ENCODE assay signal across 8 mouse cellular contexts in the genomic region with DNA sequence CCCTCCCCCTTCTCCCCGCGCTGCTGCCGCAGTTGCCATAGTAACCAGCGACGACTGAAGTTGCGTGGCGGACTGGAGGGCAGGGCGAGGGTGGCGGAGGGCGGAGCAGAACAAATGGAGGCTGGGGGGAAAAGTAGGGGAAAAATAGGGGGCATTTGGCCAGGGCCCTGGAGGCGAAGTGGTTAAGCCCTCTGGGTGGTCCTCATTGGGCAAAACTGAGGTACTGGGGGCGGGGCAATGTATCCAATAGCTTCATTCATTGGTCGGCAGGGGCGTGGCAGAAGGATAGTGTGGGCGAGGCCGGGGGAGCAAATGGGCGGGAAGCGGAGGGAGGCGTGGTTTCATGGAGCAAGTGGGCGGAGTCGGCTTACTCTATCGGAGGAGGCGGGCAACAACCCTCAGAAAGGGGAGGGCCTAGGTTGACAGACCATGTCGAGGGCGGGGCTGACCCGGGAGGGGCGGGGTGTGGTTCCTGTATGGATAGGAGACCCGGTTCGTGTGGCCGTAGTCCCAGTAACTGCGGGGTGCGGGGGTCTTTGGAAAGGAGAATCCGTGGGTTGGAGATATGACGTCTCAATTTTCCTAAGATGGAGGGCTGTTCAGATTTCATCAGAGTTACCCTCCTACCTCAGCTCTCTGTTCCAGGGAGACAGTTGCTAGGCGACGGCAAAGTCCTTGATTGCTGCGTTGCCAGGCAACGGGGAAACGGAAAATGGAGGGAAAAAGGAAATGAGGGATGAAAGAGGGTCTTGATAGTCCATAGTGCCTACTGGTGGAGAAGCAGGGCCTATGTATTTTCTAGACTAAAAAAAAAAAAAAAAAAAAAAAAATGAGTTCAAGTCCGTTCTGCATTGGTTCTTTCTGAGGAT. TPM values are rescaled to one million over a fixed set of nuclear protein-coding genes. Genes with fewer than 3 reads are reported as not detected.
DNase-seq lines count a peak whose midpoint lies in the region; ATAC-seq and TF ChIP-seq lines count a peak whose summit lies in the region.

No protein-coding gene starts in this region.

- DNase-seq in brain, embryonic 14.5 days (ENCODE audit: low read depth), result peak; percentile 99
- DNase-seq in kidney, postnatal 0 days (ENCODE audit: low spot score), result peak; percentile 99
- DNase-seq in liver, embryonic 11.5 days (ENCODE audit: low spot score), result peak; percentile 99
- peak; percentile 94 for DNase-seq in naive thymus-derived CD4-positive, alpha-beta T cell, adult 2 months (ENCODE audit: low read depth)

- H3K79me2 ChIP-seq in C2C12 (ENCODE audit: control insufficient read depth, insufficient read depth), result peaks cover 82% of the 10 kb centered on the region

- ATAC-seq in heart, embryonic 12.5 days (ENCODE audit: insufficient number of reproducible peaks, low FRiP score), result peak; percentile 85
- peak; percentile 83 for ATAC-seq in kidney, postnatal 0 days (replicated peaks; ENCODE audit: low FRiP score, low read depth)
- ATAC-seq in liver, embryonic 11.5 days (replicated peaks; ENCODE audit: low FRiP score), result peak; percentile 86
- ATAC-seq in stomach, embryonic 14.5 days (ENCODE audit: insufficient number of reproducible peaks, insufficient read depth, low FRiP score, low read depth), result peak; percentile 76

- peaks cover 3% of the 10 kb centered on the region; the same call in 1 of the 2 replicates for H3K9me3 ChIP-seq in erythroblast, embryonic 14.5 days (ENCODE audit: control insufficient read depth, low read length)
- H3K9me3 ChIP-seq in heart, embryonic 12.5 days (replicated peaks), result no peaks in the 10 kb centered on the region
- no peaks in the 10 kb centered on the region for H3K9me3 ChIP-seq in kidney, postnatal 0 days (replicated peaks; ENCODE audit: low read length)
- H3K9me3 ChIP-seq in liver, embryonic 11.5 days (ENCODE audit: control insufficient read depth, low read length), result no peaks in the 10 kb centered on the region
- no peaks in the 10 kb centered on the region for H3K9me3 ChIP-seq in stomach, embryonic 14.5 days (ENCODE audit: control insufficient read depth, low read depth, low read length)

- no peaks in the 10 kb centered on the region for H3K27me3 ChIP-seq in C2C12 (ENCODE audit: control insufficient read depth, insufficient read depth, insufficient read length)
- H3K27me3 ChIP-seq in erythroblast, embryonic 14.5 days (ENCODE audit: control insufficient read depth), result peaks cover 53% of the 10 kb centered on the region
- H3K27me3 ChIP-seq in heart, embryonic 12.5 days (replicated peaks), result no peaks in the 10 kb centered on the region
- no peaks in the 10 kb centered on the region for H3K27me3 ChIP-seq in kidney, postnatal 0 days (ENCODE audit: insufficient read depth, low read length)
- H3K27me3 ChIP-seq in liver, embryonic 11.5 days (replicated peaks; ENCODE audit: control insufficient read depth, insufficient read depth, low read length), result no peaks in the 10 kb centered on the region; the same call in 1 of the 2 replicates
- no peaks in the 10 kb centered on the region for H3K27me3 ChIP-seq in stomach, embryonic 14.5 days (ENCODE audit: control insufficient read depth, insufficient read depth, low read length)

- no peak for TF ChIP-seq CTCF in C2C12 (IDR thresholded peaks at IDR 0.05; ENCODE audit: control insufficient read depth, insufficient read depth, insufficient read length)
- no peak for TF ChIP-seq CTCF in brain, embryonic 14.5 days (IDR thresholded peaks at IDR 0.05; ENCODE audit: borderline replicate concordance, extremely low read depth, insufficient read depth, insufficient read length)
- TF ChIP-seq CTCF in kidney, postnatal 0 days (IDR thresholded peaks at IDR 0.05; ENCODE audit: low read depth), result no peak

- peak overlapping the region; percentile 85 for H3K4me2 ChIP-seq in heart, embryonic 12.5 days
- peak overlapping the region; percentile 92 for H3K4me2 ChIP-seq in kidney, postnatal 0 days (ENCODE audit: low read length)
- H3K4me2 ChIP-seq in liver, embryonic 11.5 days, result peak overlapping the region; percentile 81
- peak overlapping the region; percentile 86 for H3K4me2 ChIP-seq in stomach, embryonic 14.5 days (replicated peaks; ENCODE audit: low read depth, low read length)

- no peak overlapping the region for H3ac ChIP-seq in C2C12 (ENCODE audit: control insufficient read depth, insufficient read length, low read depth)

- TF ChIP-seq POLR2A in brain, embryonic 14.5 days (IDR thresholded peaks at IDR 0.05; ENCODE audit: borderline replicate concordance, extremely low read depth, insufficient read depth, insufficient read length, poor library complexity, severe bottlenecking), result no peak

- peaks cover 50% of the 10 kb centered on the region for H3K79me3 ChIP-seq in C2C12 (ENCODE audit: low read depth)

- peak overlapping the region; percentile 66 for H3K27ac ChIP-seq in heart, embryonic 12.5 days (ENCODE audit: poor library complexity, severe bottlenecking)
- H3K27ac ChIP-seq in kidney, postnatal 0 days, result peak overlapping the region; percentile 72
- H3K27ac ChIP-seq in liver, embryonic 11.5 days (ENCODE audit: low read depth, low read length), result peak overlapping the region; percentile 67
- peak overlapping the region; percentile 58 for H3K27ac ChIP-seq in stomach, embryonic 14.5 days (ENCODE audit: low read length)

- WGBS in heart, embryonic 12.5 days, result 3% methylated on average over 39 of the region's 40 CpGs
- 2% methylated on average over 40 of the region's 40 CpGs for WGBS in kidney, postnatal 0 days
- WGBS in liver, embryonic 11.5 days, result 3% methylated on average over 40 of the region's 40 CpGs
- 2% methylated on average over 40 of the region's 40 CpGs for WGBS in stomach, embryonic 14.5 days

- H3K36me3 ChIP-seq in C2C12 (ENCODE audit: control insufficient read depth, insufficient read depth), result no peaks in the 10 kb centered on the region
- H3K36me3 ChIP-seq in erythroblast, embryonic 14.5 days (ENCODE audit: control insufficient read depth), result no peaks in the 10 kb centered on the region
- H3K36me3 ChIP-seq in heart, embryonic 12.5 days, result no peaks in the 10 kb centered on the region
- no peaks in the 10 kb centered on the region for H3K36me3 ChIP-seq in kidney, postnatal 0 days (ENCODE audit: insufficient read depth, low read length)
- H3K36me3 ChIP-seq in liver, embryonic 11.5 days (ENCODE audit: control insufficient read depth, insufficient read depth, low read length), result no peaks in the 10 kb centered on the region
- H3K36me3 ChIP-seq in stomach, embryonic 14.5 days (ENCODE audit: control insufficient read depth, insufficient read depth, low read length), result no peaks in the 10 kb centered on the region

- peak overlapping the region; percentile 68 for H3K9ac ChIP-seq in heart, embryonic 12.5 days
- H3K9ac ChIP-seq in kidney, postnatal 0 days (ENCODE audit: low read depth, low read length), result peak overlapping the region; percentile 31; the same call in 1 of the 2 replicates
- H3K9ac ChIP-seq in liver, embryonic 11.5 days (ENCODE audit: low read depth, low read length), result peak overlapping the region; percentile 46
- H3K9ac ChIP-seq in stomach, embryonic 14.5 days (replicated peaks; ENCODE audit: low read depth, low read length), result no peak overlapping the region

- H3K4me1 ChIP-seq in erythroblast, embryonic 14.5 days (ENCODE audit: control insufficient read depth), result peaks cover 41% of the 10 kb centered on the region
- peaks cover 74% of the 10 kb centered on the region for H3K4me1 ChIP-seq in heart, embryonic 12.5 days (replicated peaks)
- peaks cover 31% of the 10 kb centered on the region for H3K4me1 ChIP-seq in kidney, postnatal 0 days (replicated peaks; ENCODE audit: insufficient read depth, low read length)
- peaks cover 54% of the 10 kb centered on the region for H3K4me1 ChIP-seq in liver, embryonic 11.5 days (replicated peaks; ENCODE audit: control insufficient read depth, insufficient read depth, low read length)
- H3K4me1 ChIP-seq in stomach, embryonic 14.5 days (ENCODE audit: control insufficient read depth, insufficient read depth, low read length), result peaks cover 46% of the 10 kb centered on the region

- H3K4me3 ChIP-seq in C2C12 (ENCODE audit: insufficient read depth, poor library complexity, severe bottlenecking), result peak overlapping the region; percentile 34
- peak overlapping the region; percentile 67 for H3K4me3 ChIP-seq in erythroblast, embryonic 14.5 days (replicated peaks)
- peak overlapping the region; percentile 57 for H3K4me3 ChIP-seq in heart, embryonic 12.5 days
- peak overlapping the region; percentile 56 for H3K4me3 ChIP-seq in kidney, postnatal 0 days (replicated peaks; ENCODE audit: low read depth, low read length)
- peak overlapping the region; percentile 66 for H3K4me3 ChIP-seq in liver, embryonic 11.5 days (ENCODE audit: low read depth, low read length)
- peak overlapping the region; percentile 62 for H3K4me3 ChIP-seq in stomach, embryonic 14.5 days (ENCODE audit: low read depth, low read length)

RNA-seq across cellular contexts. Expression of a gene that starts 4.8 kb away (rescaled TPM):
- polyA plus RNA-seq in C2C12 (2012; fragmentation: generic; extraction: Trizol), result 25.3 TPM
- 231 and 306 TPM in 2 replicates for polyA plus RNA-seq in brain, embryonic 14.5 days (2012; rRNA removed)
- polyA plus RNA-seq in erythroblast, embryonic 14.5 days (2012), result 0.10 and 0.19 TPM in 2 replicates
- 4.2 and 6.0 TPM in 2 replicates for polyA plus RNA-seq in heart, embryonic 12.5 days (2016; fragmentation: Nextera tagmentation; extraction: Ambion mirVana)
- polyA plus RNA-seq in kidney, postnatal 0 days (2015; fragmentation: Nextera tagmentation; extraction: Ambion mirVana), result 4.3 and 6.5 TPM in 2 replicates
- polyA plus RNA-seq in liver, embryonic 11.5 days (2014; fragmentation: Nextera tagmentation; extraction: Ambion mirVana), result 9.3 and 9.4 TPM in 2 replicates
- polyA plus RNA-seq in stomach, embryonic 14.5 days (2014; fragmentation: Nextera tagmentation; extraction: Ambion mirVana), result 12.4 and 13.8 TPM in 2 replicates

RNA-seq across cellular contexts. Expression of a gene that starts 6.3 kb away (rescaled TPM):
- polyA plus RNA-seq in C2C12 (2012; fragmentation: generic; extraction: Trizol), result 87.8 TPM
- 36.0 and 43.9 TPM in 2 replicates for polyA plus RNA-seq in brain, embryonic 14.5 days (2012; rRNA removed)
- 2.9 and 3.2 TPM in 2 replicates for polyA plus RNA-seq in erythroblast, embryonic 14.5 days (2012)
- polyA plus RNA-seq in heart, embryonic 12.5 days (2016; fragmentation: Nextera tagmentation; extraction: Ambion mirVana), result 126 and 129 TPM in 2 replicates
- polyA plus RNA-seq in kidney, postnatal 0 days (2015; fragmentation: Nextera tagmentation; extraction: Ambion mirVana), result 178 and 197 TPM in 2 replicates
- 85.7 and 89.7 TPM in 2 replicates for polyA plus RNA-seq in liver, embryonic 11.5 days (2014; fragmentation: Nextera tagmentation; extraction: Ambion mirVana)
- 61.3 and 62.7 TPM in 2 replicates for polyA plus RNA-seq in stomach, embryonic 14.5 days (2014; fragmentation: Nextera tagmentation; extraction: Ambion mirVana)

RNA-seq across cellular contexts. Expression of a gene that starts 21.1 kb away (rescaled TPM):
- polyA plus RNA-seq in C2C12 (2012; fragmentation: generic; extraction: Trizol), result 36.4 TPM
- 36.8 and 45.7 TPM in 2 replicates for polyA plus RNA-seq in brain, embryonic 14.5 days (2012; rRNA removed)
- 0.48 and 0.76 TPM in 2 replicates for polyA plus RNA-seq in erythroblast, embryonic 14.5 days (2012)
- 25.8 and 26.1 TPM in 2 replicates for polyA plus RNA-seq in heart, embryonic 12.5 days (2016; fragmentation: Nextera tagmentation; extraction: Ambion mirVana)
- polyA plus RNA-seq in kidney, postnatal 0 days (2015; fragmentation: Nextera tagmentation; extraction: Ambion mirVana), result 25.8 and 27.1 TPM in 2 replicates
- 22.1 and 23.3 TPM in 2 replicates for polyA plus RNA-seq in liver, embryonic 11.5 days (2014; fragmentation: Nextera tagmentation; extraction: Ambion mirVana)
- 29.0 and 29.9 TPM in 2 replicates for polyA plus RNA-seq in stomach, embryonic 14.5 days (2014; fragmentation: Nextera tagmentation; extraction: Ambion mirVana)

RNA-seq across cellular contexts. Expression of a gene that starts 25.9 kb away (rescaled TPM):
- polyA plus RNA-seq in C2C12 (2012; fragmentation: generic; extraction: Trizol), result 93.4 TPM
- 49.2 and 54.9 TPM in 2 replicates for polyA plus RNA-seq in brain, embryonic 14.5 days (2012; rRNA removed)
- polyA plus RNA-seq in erythroblast, embryonic 14.5 days (2012), result 4.5 and 5.5 TPM in 2 replicates
- 51.0 and 54.1 TPM in 2 replicates for polyA plus RNA-seq in heart, embryonic 12.5 days (2016; fragmentation: Nextera tagmentation; extraction: Ambion mirVana)
- 61.9 and 62.6 TPM in 2 replicates for polyA plus RNA-seq in kidney, postnatal 0 days (2015; fragmentation: Nextera tagmentation; extraction: Ambion mirVana)
- polyA plus RNA-seq in liver, embryonic 11.5 days (2014; fragmentation: Nextera tagmentation; extraction: Ambion mirVana), result 33.2 and 36.6 TPM in 2 replicates
- polyA plus RNA-seq in stomach, embryonic 14.5 days (2014; fragmentation: Nextera tagmentation; extraction: Ambion mirVana), result 40.2 and 47.9 TPM in 2 replicates

RNA-seq across cellular contexts. Expression of a gene that starts 30.6 kb away (rescaled TPM):
- 362 TPM for polyA plus RNA-seq in C2C12 (2012; fragmentation: generic; extraction: Trizol)
- 457 and 501 TPM in 2 replicates for polyA plus RNA-seq in brain, embryonic 14.5 days (2012; rRNA removed)
- 50.2 and 55.8 TPM in 2 replicates for polyA plus RNA-seq in erythroblast, embryonic 14.5 days (2012)
- polyA plus RNA-seq in heart, embryonic 12.5 days (2016; fragmentation: Nextera tagmentation; extraction: Ambion mirVana), result 445 and 451 TPM in 2 replicates
- polyA plus RNA-seq in kidney, postnatal 0 days (2015; fragmentation: Nextera tagmentation; extraction: Ambion mirVana), result 626 TPM in 2 replicates
- polyA plus RNA-seq in liver, embryonic 11.5 days (2014; fragmentation: Nextera tagmentation; extraction: Ambion mirVana), result 302 and 311 TPM in 2 replicates
- polyA plus RNA-seq in stomach, embryonic 14.5 days (2014; fragmentation: Nextera tagmentation; extraction: Ambion mirVana), result 496 and 523 TPM in 2 replicates

Comparison
In these comparisons a context has a peak if more than half of its experiments do, and no peak if none do; other contexts are left out.
1. Peak in every context shown above with its lines: DNase-seq, ATAC-seq, H3K4me3 ChIP-seq and H3K27ac ChIP-seq.
2. RNA of a gene that starts 21.1 kb away (polyA plus RNA-seq): 36.8 to 45.7 TPM in brain, embryonic 14.5 days, 36.4 TPM in C2C12 (single experiment), 29.0 to 29.9 TPM in stomach, embryonic 14.5 days, 25.8 to 27.1 TPM in kidney, postnatal 0 days, 25.8 to 26.1 TPM in heart, embryonic 12.5 days and 22.1 to 23.3 TPM in liver, embryonic 11.5 days; 0.48 to 0.76 TPM in erythroblast, embryonic 14.5 days; every median in the first group is over 10 times any median in the second.